Mouse (Mus musculus): ENCODE results near the gene Olfr429. TPM values are rescaled to one million over a fixed set of nuclear protein-coding genes. Genes with fewer than 3 reads are reported as not detected.

The Olfr429 gene
- polyA plus RNA-seq, 1 experiment from 2014 or later: not detected

DNA sequence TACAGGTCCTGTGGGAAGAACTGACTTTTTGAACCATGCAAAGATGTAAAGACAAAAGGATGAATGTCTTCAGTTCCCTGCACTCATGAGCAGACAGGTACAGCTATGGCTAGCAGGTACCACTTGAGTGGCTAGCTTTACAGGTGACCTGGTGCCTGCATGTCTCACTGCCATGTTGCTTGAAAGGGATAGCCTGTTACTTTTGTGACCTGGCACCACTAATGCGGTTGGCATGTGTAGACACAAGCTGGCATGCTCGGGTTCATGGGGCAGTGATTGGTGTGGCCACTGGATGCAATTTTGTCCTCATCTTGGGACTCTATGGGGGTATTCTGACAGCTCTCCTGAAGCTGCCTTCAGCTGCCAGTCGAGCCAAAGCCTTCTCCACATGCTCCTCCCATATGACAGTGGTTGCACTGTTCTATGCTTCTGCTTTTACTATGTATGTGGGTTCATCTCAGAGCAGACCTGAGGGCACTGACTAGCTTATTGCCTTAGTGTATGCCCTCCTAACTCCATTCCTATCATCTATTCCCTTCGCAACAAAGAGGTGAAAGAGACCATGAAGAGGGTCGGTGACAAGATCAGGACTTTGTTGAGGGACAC lies 32.1 kb upstream of the Olfr429 start:
- Histone ChIP-seq H3K4me1 (no peaks in the 10 kb centered on the region), H3K4me3 (no peak overlapping the region), H3K36me3 (no peaks in the 10 kb centered on the region), H3K4me2 (no peak overlapping the region), H3K27me3 (no peaks in the 10 kb centered on the region), H3K9ac (no peak overlapping the region), H3K9me3 (no peaks in the 10 kb centered on the region), H3K27ac (no peak overlapping the region)
- WGBS: 72% methylated on average over 5 of the region's 5 CpGs
- ATAC-seq (ENCODE audit: borderline replicate concordance, extremely low read depth, low FRiP score, low TSS enrichment): no peak

DNA sequence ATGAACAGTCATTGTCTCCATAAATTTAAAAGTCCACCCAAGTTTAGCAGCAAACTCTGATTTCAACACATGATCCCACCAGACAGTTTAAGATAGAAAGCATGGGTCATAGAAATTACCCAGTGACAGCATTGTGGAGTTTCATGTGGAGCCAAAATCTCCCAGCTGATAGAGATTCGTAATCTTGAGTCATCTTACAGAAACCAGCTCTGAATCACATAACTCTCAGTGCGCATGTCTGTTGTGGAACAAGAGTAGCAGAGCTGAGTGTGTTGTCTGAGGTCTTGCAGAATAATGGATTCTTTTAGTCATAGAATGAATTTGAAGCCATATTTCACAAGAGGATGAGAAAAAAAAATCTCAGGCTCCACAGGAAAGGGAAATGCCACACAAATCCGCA lies 31.1 kb upstream of the Olfr429 start:
- H3K4me2 ChIP-seq: no peak overlapping the region
- H3K36me3 ChIP-seq: no peaks in the 10 kb centered on the region
- 73% methylated on average over 3 of the region's 3 CpGs for WGBS
- H3K27me3 ChIP-seq: no peaks in the 10 kb centered on the region
- no peak overlapping the region for H3K27ac ChIP-seq
- H3K4me1 ChIP-seq: no peaks in the 10 kb centered on the region
- no peak overlapping the region for H3K9ac ChIP-seq
- ATAC-seq (ENCODE audit: borderline replicate concordance, extremely low read depth, low FRiP score, low TSS enrichment): no peak
- H3K9me3 ChIP-seq: no peaks in the 10 kb centered on the region
- H3K4me3 ChIP-seq: no peak overlapping the region

- H3K27me3 ChIP-seq: no peaks in the 10 kb centered on the region
- WGBS: 79% methylated on average over 2 of the region's 2 CpGs
- H3K4me2 ChIP-seq: no peak overlapping the region
- H3K4me3 ChIP-seq: no peak overlapping the region
- no peak for ATAC-seq (ENCODE audit: borderline replicate concordance, extremely low read depth, low FRiP score, low TSS enrichment)
- H3K9me3 ChIP-seq: no peaks in the 10 kb centered on the region
- H3K4me1 ChIP-seq: no peaks in the 10 kb centered on the region
- no peak overlapping the region for H3K9ac ChIP-seq
- no peak overlapping the region for H3K27ac ChIP-seq
- H3K36me3 ChIP-seq: no peaks in the 10 kb centered on the region
Measured at GRCm38 (mm10) chr1:174055248-174055647, 28.9 kb upstream of the Olfr429 start.

- Histone ChIP-seq H3K4me1 (no peaks in the 10 kb centered on the region), H3K9ac (no peak within 1 kb of the TSS), H3K27ac (no peak within 1 kb of the TSS), H3K4me3 (no peak within 1 kb of the TSS), H3K9me3 (no peaks in the 10 kb centered on the region), H3K4me2 (no peak within 1 kb of the TSS), H3K36me3 (no peaks in the 10 kb centered on the region), H3K27me3 (no peaks in the 10 kb centered on the region)
- WGBS: 92% methylated on average over 3 of the region's 3 CpGs
- no peak for ATAC-seq (ENCODE audit: borderline replicate concordance, extremely low read depth, low FRiP score, low TSS enrichment)
Measured at GRCm38 (mm10) chr1:174066305-174066704, 17.8 kb upstream of the Olfr429 start, which contains the start of gene Olfr430. Gene Olfr430 (plus strand): TSS chr1:174066605.

DNA sequence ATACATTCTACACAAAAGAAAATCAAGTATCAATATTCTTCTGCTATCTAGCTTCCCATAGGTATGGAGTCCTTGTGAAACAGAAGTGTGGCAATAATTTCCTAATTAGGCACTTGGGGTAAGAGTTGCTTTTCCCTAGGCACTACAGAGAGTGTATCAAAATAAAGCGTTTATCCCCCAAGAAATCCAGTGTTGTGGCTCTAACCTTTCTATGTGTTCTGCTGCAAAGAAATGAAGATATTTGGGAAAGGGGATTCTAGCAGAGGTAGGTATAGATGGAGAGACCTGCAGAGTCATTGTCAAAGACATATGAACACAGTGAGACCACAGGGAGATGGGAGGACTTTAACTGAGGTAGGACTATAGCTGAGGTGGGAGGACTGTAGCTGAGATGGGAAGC lies 12.5 kb downstream of the Olfr429 start, which contains the start of gene Olfr427:
TSS of gene Olfr427 (plus strand) at position 301 of the 400 bp plus-strand sequence.
- no peak within 1 kb of the TSS for H3K4me2 ChIP-seq
- H3K9ac ChIP-seq: no peak within 1 kb of the TSS
- H3K9me3 ChIP-seq: no peaks in the 10 kb centered on the region
- H3K4me1 ChIP-seq: no peaks in the 10 kb centered on the region
- H3K4me3 ChIP-seq: no peak within 1 kb of the TSS
- no peaks in the 10 kb centered on the region for H3K36me3 ChIP-seq
- no peak within 1 kb of the TSS for H3K27ac ChIP-seq
- ATAC-seq (ENCODE audit: borderline replicate concordance, extremely low read depth, low FRiP score, low TSS enrichment): no peak
- no peaks in the 10 kb centered on the region for H3K27me3 ChIP-seq
- WGBS: 76% methylated on average over 1 of the region's 1 CpGs

- no peak for ATAC-seq (ENCODE audit: borderline replicate concordance, extremely low read depth, low FRiP score, low TSS enrichment)
- no peak overlapping the region for H3K4me3 ChIP-seq
- 52% methylated on average over 2 of the region's 2 CpGs for whole genome bisulfite sequencing
- H3K9ac ChIP-seq: no peak overlapping the region
- no peaks in the 10 kb centered on the region for H3K4me1 ChIP-seq
- H3K4me2 ChIP-seq: no peak overlapping the region
- no peaks in the 10 kb centered on the region for H3K9me3 ChIP-seq
- H3K27ac ChIP-seq: no peak overlapping the region
- H3K36me3 ChIP-seq: no peaks in the 10 kb centered on the region
- H3K27me3 ChIP-seq: no peaks in the 10 kb centered on the region
Measured at GRCm38 (mm10) chr1:174103735-174104134, 19.6 kb downstream of the Olfr429 start.

DNA sequence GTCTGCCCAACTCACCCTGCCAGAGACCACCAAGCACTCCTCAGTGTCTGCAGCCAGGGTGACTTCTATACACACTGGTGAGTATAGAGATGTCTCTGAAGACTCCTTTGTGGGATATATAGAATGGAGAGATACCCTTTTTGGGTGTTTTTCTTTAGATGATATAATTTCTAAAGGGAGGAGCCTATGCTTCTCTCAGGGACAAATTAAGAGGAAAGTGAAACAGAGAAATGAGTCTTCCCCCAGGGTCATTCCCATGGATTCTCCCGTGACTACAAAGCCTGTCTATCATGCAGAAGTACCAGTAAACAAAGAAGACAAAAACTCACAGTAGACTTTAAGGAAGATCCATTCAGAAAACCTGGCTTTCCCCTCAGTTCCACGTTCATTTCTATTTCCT lies 36.9 kb downstream of the Olfr429 start, which contains the start of gene Olfr231:
TSS of gene Olfr231 (minus strand) at position 101 of the 400 bp plus-strand sequence.
- Histone ChIP-seq H3K9ac (no peak within 1 kb of the TSS), H3K9me3 (no peaks in the 10 kb centered on the region), H3K4me3 (no peak within 1 kb of the TSS), H3K4me2 (no peak within 1 kb of the TSS), H3K4me1 (no peaks in the 10 kb centered on the region), H3K27ac (no peak within 1 kb of the TSS), H3K27me3 (no peaks in the 10 kb centered on the region), H3K36me3 (no peaks in the 10 kb centered on the region)
- no peak for ATAC-seq (ENCODE audit: borderline replicate concordance, extremely low read depth, low FRiP score, low TSS enrichment)
- 42% methylated on average over 2 of the region's 2 CpGs for WGBS

- WGBS: 80% methylated on average over 3 of the region's 3 CpGs
- no peak within 1 kb of the TSS for H3K4me3 ChIP-seq
- no peak within 1 kb of the TSS for H3K4me2 ChIP-seq
- no peaks in the 10 kb centered on the region for H3K9me3 ChIP-seq
- no peaks in the 10 kb centered on the region for H3K27me3 ChIP-seq
- H3K36me3 ChIP-seq: no peaks in the 10 kb centered on the region
- H3K27ac ChIP-seq: no peak within 1 kb of the TSS
- no peak within 1 kb of the TSS for H3K9ac ChIP-seq
- H3K4me1 ChIP-seq: no peaks in the 10 kb centered on the region
- no peak for ATAC-seq (ENCODE audit: borderline replicate concordance, extremely low read depth, low FRiP score, low TSS enrichment)
Measured at GRCm38 (mm10) chr1:174131217-174131616, 47.1 kb downstream of the Olfr429 start, which contains the start of gene Olfr424. Gene Olfr424 (plus strand): TSS chr1:174131517.

GRCm38 (mm10) chr1:174131999-174132398 lies 47.9 kb downstream of the Olfr429 start:
- ATAC-seq (ENCODE audit: borderline replicate concordance, extremely low read depth, low FRiP score, low TSS enrichment): no peak
- no peaks in the 10 kb centered on the region for H3K4me1 ChIP-seq
- 71% methylated on average over 3 of the region's 3 CpGs for WGBS

More at GRCm38 (mm10) chr1:174131999-174132398, 47.9 kb downstream of the Olfr429 start:
- H3K4me2 ChIP-seq: no peak overlapping the region
- no peaks in the 10 kb centered on the region for H3K9me3 ChIP-seq
- no peaks in the 10 kb centered on the region for H3K36me3 ChIP-seq
- no peak overlapping the region for H3K9ac ChIP-seq
- H3K27ac ChIP-seq: no peak overlapping the region
- H3K27me3 ChIP-seq: no peaks in the 10 kb centered on the region
- H3K4me3 ChIP-seq: no peak overlapping the region

Other genes starting within 250 kb of the Olfr429 start
- gene Ifi211, start 171.3 kb upstream of the Olfr429 start, polyA plus RNA-seq (2015; fragmentation: Nextera tagmentation; extraction: Ambion mirVana): 0.67 and 1.4 TPM in 2 replicates
- gene Mndal, start 141.8 kb upstream of the Olfr429 start, polyA plus RNA-seq (2015; fragmentation: Nextera tagmentation; extraction: Ambion mirVana): 1.6 and 3.0 TPM in 2 replicates
- 1.5 and 1.7 TPM in 2 replicates for gene Ifi203, start 141.7 kb upstream of the Olfr429 start, polyA plus RNA-seq (2015; fragmentation: Nextera tagmentation; extraction: Ambion mirVana)
- not detected in 2 replicates for gene Ifi202b, start 101.6 kb upstream of the Olfr429 start, polyA plus RNA-seq (2015; fragmentation: Nextera tagmentation; extraction: Ambion mirVana)
- gene Ifi205, start 52.5 kb upstream of the Olfr429 start, polyA plus RNA-seq (2015; fragmentation: Nextera tagmentation; extraction: Ambion mirVana): 0.24 and 0.58 TPM in 2 replicates
- not detected in 2 replicates for gene Olfr433, start 43.6 kb upstream of the Olfr429 start, polyA plus RNA-seq (2015; fragmentation: Nextera tagmentation; extraction: Ambion mirVana)
- gene Olfr432, start 35.1 kb upstream of the Olfr429 start, polyA plus RNA-seq (2015; fragmentation: Nextera tagmentation; extraction: Ambion mirVana): not detected in 2 replicates
- not detected in 2 replicates for gene Olfr430, start 17.7 kb upstream of the Olfr429 start, polyA plus RNA-seq (2015; fragmentation: Nextera tagmentation; extraction: Ambion mirVana)
- gene Olfr427, start 12.6 kb downstream of the Olfr429 start, polyA plus RNA-seq (2015; fragmentation: Nextera tagmentation; extraction: Ambion mirVana): not detected in 2 replicates
- not detected in 2 replicates for gene Olfr231, start 36.8 kb downstream of the Olfr429 start, polyA plus RNA-seq (2015; fragmentation: Nextera tagmentation; extraction: Ambion mirVana)
- not detected in 2 replicates for gene Olfr424, start 47.2 kb downstream of the Olfr429 start, polyA plus RNA-seq (2015; fragmentation: Nextera tagmentation; extraction: Ambion mirVana)
- not detected in 2 replicates for gene Olfr420, start 71.3 kb downstream of the Olfr429 start, polyA plus RNA-seq (2015; fragmentation: Nextera tagmentation; extraction: Ambion mirVana)
- 0.54 and 0.62 TPM in 2 replicates for gene Spta1, start 88.4 kb downstream of the Olfr429 start, polyA plus RNA-seq (2015; fragmentation: Nextera tagmentation; extraction: Ambion mirVana)
- gene Olfr419, start 167.7 kb downstream of the Olfr429 start, polyA plus RNA-seq (2015; fragmentation: Nextera tagmentation; extraction: Ambion mirVana): not detected in 2 replicates
- not detected in 2 replicates for gene Mptx1, start 246.2 kb downstream of the Olfr429 start, polyA plus RNA-seq (2015; fragmentation: Nextera tagmentation; extraction: Ambion mirVana)

Measured in lung, embryonic 15.5 days (tissue).